Mouse (Mus musculus): ENCODE measurements around the gene Pcnx2.

DNA sequence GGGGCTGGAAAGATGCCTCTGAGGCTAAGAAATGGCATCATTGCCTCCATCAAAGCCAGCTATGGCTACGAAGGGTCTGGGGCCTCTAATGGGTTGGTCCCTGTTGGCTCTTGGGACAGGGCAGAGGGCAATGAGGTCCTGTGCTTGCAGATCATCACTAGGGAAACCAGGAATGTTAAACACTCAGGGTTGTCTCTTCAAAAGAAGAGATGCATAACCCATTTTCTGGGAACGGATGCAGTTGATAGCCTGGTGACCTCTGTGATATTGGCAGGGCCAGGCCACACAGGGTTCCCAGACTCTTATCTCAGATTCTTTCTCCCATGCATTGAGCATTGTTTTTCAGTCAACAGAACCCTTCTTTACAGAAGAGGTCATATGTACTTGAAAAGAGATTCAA is 125.8 kb downstream of the Pcnx2 start:
- TF ChIP-seq CTCF (IDR thresholded peaks at IDR 0.05; ENCODE audit: extremely low read depth, insufficient read length, insufficient replicate concordance, low read depth, low read length) (no peak), POLR2A (IDR thresholded peaks at IDR 0.05; ENCODE audit: low read depth, low read length) (no peak)
